Mouse (Mus musculus): ENCODE results near the gene Hic2. TPM values are rescaled to one million over a fixed set of nuclear protein-coding genes. Genes with fewer than 3 reads are reported as not detected.

Hic2 gene
- polyA plus RNA-seq, 1 experiment from 2014 or later = 4.5 TPM

DNA sequence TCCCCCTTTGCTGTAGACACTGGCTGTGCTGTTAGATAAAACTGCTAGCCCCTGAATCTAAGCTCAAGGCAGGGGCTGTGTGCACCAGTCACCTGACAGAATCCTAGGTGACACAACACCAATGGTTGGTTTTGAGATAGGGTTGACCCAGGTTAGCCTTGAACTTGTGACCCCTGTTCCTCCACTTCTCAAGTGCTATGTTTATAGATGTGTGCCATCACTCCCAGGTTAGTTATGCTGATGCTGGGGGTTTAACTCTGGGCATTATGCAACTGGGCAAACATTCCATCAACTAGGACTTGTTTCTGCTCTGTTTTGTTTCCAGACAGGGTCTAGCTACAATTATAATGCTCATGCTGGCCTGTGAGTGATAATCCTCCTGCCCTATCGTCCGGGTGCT, 53.7 kb downstream of the Hic2 start:
- peaks cover 49% of the 10 kb centered on the region for H3K36me3 ChIP-seq
- no peak overlapping the region for H3K4me2 ChIP-seq
- H3K9ac ChIP-seq = no peak overlapping the region
- ATAC-seq (ENCODE audit: insufficient read depth, low FRiP score, low read depth) = no peak
- H3K4me1 ChIP-seq = no peaks in the 10 kb centered on the region
- H3K27ac ChIP-seq = no peak overlapping the region
- H3K9me3 ChIP-seq = no peaks in the 10 kb centered on the region
- no peaks in the 10 kb centered on the region for H3K27me3 ChIP-seq (replicated peaks)
- WGBS = 84% methylated on average over 2 of the region's 2 CpGs
- no peak overlapping the region for H3K4me3 ChIP-seq (replicated peaks)

DNA sequence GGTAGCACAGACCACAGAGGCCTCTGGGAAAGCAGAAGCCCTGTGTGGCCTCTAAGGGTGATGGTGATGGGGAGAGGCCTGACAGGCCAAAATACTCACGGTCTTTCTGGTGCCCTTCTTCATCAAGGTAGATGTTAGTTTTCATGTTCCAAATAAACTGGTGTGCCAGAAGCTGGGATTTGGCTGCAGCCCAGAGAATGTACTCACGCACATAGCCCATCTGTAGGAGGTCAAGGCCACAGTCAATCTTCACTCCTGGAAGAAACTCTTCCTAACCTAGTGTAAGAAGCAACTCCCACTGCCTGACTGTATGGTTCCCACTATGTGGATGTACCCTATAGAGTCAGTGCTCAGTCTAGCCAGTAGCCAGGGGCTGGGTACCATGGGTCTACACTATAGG, 57.6 kb downstream of the Hic2 start:
- H3K27me3 ChIP-seq (replicated peaks) = no peaks in the 10 kb centered on the region
- H3K4me3 ChIP-seq (replicated peaks) = no peak overlapping the region
- WGBS = 80% methylated on average over 2 of the region's 2 CpGs
- no peaks in the 10 kb centered on the region for H3K9me3 ChIP-seq
- no peak overlapping the region for H3K27ac ChIP-seq
- H3K36me3 ChIP-seq = peaks cover 34% of the 10 kb centered on the region; the same call in 1 of the 2 replicates
- ATAC-seq (ENCODE audit: insufficient read depth, low FRiP score, low read depth) = no peak
- no peaks in the 10 kb centered on the region for H3K4me1 ChIP-seq
- H3K9ac ChIP-seq = no peak overlapping the region
- no peak overlapping the region for H3K4me2 ChIP-seq

DNA sequence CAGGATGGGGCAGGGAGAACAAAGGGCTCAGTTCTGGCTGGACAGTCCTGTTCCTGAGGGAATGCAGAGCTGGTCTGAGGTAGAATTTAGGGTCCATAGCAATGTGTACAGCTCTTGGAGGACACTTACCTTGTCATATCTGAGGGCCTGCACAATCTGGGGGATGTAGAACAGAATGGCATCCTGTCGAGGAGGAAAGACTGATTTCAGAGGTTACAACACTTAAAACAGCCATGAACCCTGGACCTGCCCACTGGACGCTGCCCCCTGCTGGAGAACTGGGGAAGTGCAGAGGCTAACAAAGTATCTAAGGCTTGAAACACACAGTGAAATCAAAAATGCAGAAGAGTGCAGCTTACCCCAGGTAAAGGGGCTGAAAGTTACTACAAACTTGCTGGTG, 59.4 kb downstream of the Hic2 start:
- Histone ChIP-seq H3K4me2 (no peak overlapping the region), H3K4me3 (replicated peaks) (no peak overlapping the region), H3K4me1 (no peaks in the 10 kb centered on the region), H3K36me3 (peaks cover 40% of the 10 kb centered on the region), H3K9me3 (no peaks in the 10 kb centered on the region), H3K9ac (no peak overlapping the region), H3K27ac (no peak overlapping the region), H3K27me3 (replicated peaks) (no peaks in the 10 kb centered on the region)
- WGBS = 6% methylated on average over 2 of the region's 2 CpGs
- ATAC-seq (ENCODE audit: insufficient read depth, low FRiP score, low read depth) = no peak

DNA sequence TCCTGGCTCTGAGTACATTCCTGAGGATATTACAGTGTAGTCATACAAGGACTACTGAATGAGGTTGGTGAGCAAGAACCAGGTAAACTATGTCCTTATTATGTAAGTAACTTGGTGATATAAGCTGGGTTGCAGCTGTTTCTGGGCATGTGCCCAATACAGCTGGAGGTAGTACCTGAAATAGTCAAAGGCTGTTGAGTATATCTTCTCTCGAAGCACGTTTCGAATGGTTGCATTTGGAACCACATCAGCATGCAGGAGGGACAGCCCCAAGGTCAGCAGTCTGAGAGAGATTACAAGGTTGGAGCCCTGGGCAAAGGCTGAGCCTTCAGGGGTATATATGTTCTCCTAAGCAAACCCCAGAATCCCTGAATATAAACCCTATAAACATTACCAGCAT, 67.4 kb downstream of the Hic2 start:
- H3K4me2 ChIP-seq = no peak overlapping the region
- no peaks in the 10 kb centered on the region for H3K4me1 ChIP-seq
- H3K9ac ChIP-seq = no peak overlapping the region
- H3K27ac ChIP-seq = no peak overlapping the region
- no peaks in the 10 kb centered on the region for H3K9me3 ChIP-seq
- peaks cover 30% of the 10 kb centered on the region for H3K36me3 ChIP-seq
- H3K27me3 ChIP-seq (replicated peaks) = no peaks in the 10 kb centered on the region
- no peak overlapping the region for H3K4me3 ChIP-seq (replicated peaks)
- no peak for ATAC-seq (ENCODE audit: insufficient read depth, low FRiP score, low read depth)
- 92% methylated on average over 3 of the region's 3 CpGs for WGBS

DNA sequence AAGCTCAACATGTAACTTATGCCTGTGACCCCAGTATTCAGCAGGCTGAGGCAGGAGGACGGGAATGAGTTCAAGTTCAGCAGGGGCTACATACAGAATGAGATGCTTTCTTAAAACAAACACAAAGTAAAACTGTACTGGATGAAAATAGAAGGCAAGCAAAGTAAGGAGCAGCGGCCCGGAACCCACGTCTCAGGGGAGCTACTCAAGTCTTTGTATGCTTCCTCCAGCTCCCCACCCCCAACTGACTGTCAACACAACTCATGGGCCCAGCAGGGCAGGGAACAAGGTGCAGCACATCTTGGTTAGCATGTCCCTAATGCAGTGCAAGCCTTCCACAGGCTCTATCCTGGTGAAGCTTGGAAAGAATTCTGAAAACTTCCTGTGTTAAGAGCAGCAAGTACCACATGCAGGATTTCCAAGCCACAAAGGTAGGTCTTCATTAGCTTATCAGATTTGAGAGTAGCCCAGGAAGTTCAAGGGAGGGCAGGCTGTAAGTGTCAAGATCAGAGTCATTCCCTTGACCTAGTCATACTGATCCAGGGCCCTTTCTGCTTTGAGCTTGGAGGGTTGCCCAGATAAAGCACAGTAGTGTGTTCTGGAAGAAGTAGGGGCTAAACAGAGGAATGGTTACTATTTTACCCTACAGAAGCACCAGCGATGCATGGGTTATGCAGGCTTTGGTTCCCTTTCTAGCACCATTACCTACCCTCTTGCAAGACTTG, 70.3 kb downstream of the Hic2 start:
- Histone ChIP-seq H3K4me3 (replicated peaks) (no peak overlapping the region), H3K4me1 (no peaks in the 10 kb centered on the region), H3K9ac (no peak overlapping the region), H3K27me3 (replicated peaks) (no peaks in the 10 kb centered on the region), H3K9me3 (no peaks in the 10 kb centered on the region), H3K4me2 (no peak overlapping the region), H3K36me3 (peaks cover 25% of the 10 kb centered on the region; the same call in 1 of the 2 replicates), H3K27ac (no peak overlapping the region)
- 89% methylated on average over 5 of the region's 5 CpGs for WGBS
- ATAC-seq (ENCODE audit: insufficient read depth, low FRiP score, low read depth) = no peak

DNA sequence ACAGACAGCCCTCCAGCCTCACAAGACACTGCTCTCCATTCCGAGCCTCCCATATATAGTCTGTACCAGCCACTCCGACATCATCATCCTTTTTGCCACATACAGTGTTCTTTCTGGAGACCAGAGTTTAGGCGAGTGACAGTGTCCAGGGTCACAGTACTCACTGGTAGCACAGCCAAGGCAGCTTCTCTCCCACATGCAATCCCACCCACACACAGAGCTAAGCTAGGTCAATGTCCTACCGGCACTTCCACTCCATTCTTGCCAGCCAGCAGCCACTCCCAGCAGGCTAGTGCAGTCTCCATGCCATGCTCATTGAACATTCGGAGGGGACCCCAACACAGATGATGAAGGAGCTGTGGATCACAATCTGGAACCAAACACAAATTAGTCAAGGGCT, 74.1 kb downstream of the Hic2 start:
- no peak for ATAC-seq (ENCODE audit: insufficient read depth, low FRiP score, low read depth)
- Histone ChIP-seq H3K4me3 (replicated peaks) (no peak overlapping the region), H3K27me3 (replicated peaks) (no peaks in the 10 kb centered on the region), H3K9ac (no peak overlapping the region), H3K4me1 (no peaks in the 10 kb centered on the region), H3K36me3 (peaks cover 38% of the 10 kb centered on the region), H3K9me3 (no peaks in the 10 kb centered on the region), H3K4me2 (no peak overlapping the region), H3K27ac (no peak overlapping the region)
- 86% methylated on average over 5 of the region's 5 CpGs for WGBS

DNA sequence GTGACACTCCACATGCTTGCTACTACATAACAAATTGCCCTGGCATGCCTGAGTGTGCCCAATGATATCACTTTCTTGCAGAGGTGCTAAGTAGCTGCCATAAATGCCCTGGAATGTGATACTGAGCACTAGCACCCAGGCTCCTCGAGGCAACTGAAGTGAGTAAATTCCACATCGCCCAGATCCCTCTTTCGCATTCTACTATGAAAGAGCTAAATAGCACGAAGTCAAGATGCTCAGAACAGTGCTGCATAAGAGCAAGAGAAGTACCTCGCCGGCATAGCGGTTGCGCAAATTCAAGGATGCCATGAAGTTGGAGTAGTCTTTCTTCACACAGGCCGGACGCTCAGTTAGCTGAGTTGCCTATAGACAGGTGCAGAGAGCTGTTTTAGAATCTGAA, 75.7 kb downstream of the Hic2 start:
- WGBS = 95% methylated on average over 10 of the region's 10 CpGs
- ATAC-seq (ENCODE audit: insufficient read depth, low FRiP score, low read depth) = no peak
- H3K4me2 ChIP-seq = no peak overlapping the region

DNA sequence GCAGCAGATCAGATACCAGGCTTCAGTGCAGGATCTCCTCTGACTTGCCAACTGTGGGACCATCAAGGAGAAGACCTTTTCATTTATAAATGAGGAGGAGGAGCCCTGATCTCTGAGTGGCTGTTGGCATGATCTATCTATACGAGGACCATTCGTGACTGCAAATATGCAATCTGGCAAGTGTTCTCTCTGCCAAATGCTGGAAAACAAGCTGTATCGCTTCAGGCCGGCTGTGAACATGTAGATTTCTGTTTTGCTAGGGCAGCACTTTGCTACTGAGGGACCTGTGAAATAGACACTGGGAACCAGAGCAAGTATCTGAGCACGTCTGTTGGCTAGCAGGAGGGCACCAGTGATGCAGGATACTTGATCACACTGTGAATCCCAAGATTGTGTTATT, 79.2 kb downstream of the Hic2 start:
- Histone ChIP-seq H3K4me2 (no peak overlapping the region), H3K4me1 (no peaks in the 10 kb centered on the region), H3K9ac (no peak overlapping the region), H3K27ac (no peak overlapping the region), H3K27me3 (replicated peaks) (no peaks in the 10 kb centered on the region), H3K9me3 (no peaks in the 10 kb centered on the region), H3K4me3 (replicated peaks) (no peak overlapping the region), H3K36me3 (peaks cover 56% of the 10 kb centered on the region)
- 91% methylated on average over 5 of the region's 5 CpGs for WGBS
- ATAC-seq (ENCODE audit: insufficient read depth, low FRiP score, low read depth) = no peak

More for the DNA sequence above, 75.7 kb downstream of the Hic2 start:
- no peaks in the 10 kb centered on the region for H3K27me3 ChIP-seq (replicated peaks)
- no peak overlapping the region for H3K4me3 ChIP-seq (replicated peaks)
- H3K36me3 ChIP-seq = peaks cover 37% of the 10 kb centered on the region
- H3K4me1 ChIP-seq = no peaks in the 10 kb centered on the region
- no peaks in the 10 kb centered on the region for H3K9me3 ChIP-seq
- no peak overlapping the region for H3K27ac ChIP-seq
- no peak overlapping the region for H3K9ac ChIP-seq

Other genes starting within 250 kb of the Hic2 start
- gene Ypel1, start 163.9 kb upstream of the Hic2 start, polyA plus RNA-seq (2015; fragmentation: Nextera tagmentation; extraction: Ambion mirVana) = 16.9 and 20.7 TPM in 2 replicates
- 118 and 131 TPM in 2 replicates for gene Ppil2, start 122.3 kb upstream of the Hic2 start, polyA plus RNA-seq (2015; fragmentation: Nextera tagmentation; extraction: Ambion mirVana)
- gene 2610318N02Rik, start 108.4 kb upstream of the Hic2 start, polyA plus RNA-seq (2015; fragmentation: Nextera tagmentation; extraction: Ambion mirVana) = 23.5 and 34.5 TPM in 2 replicates
- gene Sdf2l1, start 101.2 kb upstream of the Hic2 start, polyA plus RNA-seq (2015; fragmentation: Nextera tagmentation; extraction: Ambion mirVana) = 156 and 180 TPM in 2 replicates
- 20.2 and 22.4 TPM in 2 replicates for gene Ydjc, start 89.0 kb upstream of the Hic2 start, polyA plus RNA-seq (2015; fragmentation: Nextera tagmentation; extraction: Ambion mirVana)
- gene Ccdc116, start 86.3 kb upstream of the Hic2 start, polyA plus RNA-seq (2015; fragmentation: Nextera tagmentation; extraction: Ambion mirVana) = 1.5 and 1.9 TPM in 2 replicates
- gene Ube2l3, start 30.9 kb upstream of the Hic2 start, polyA plus RNA-seq (2015; fragmentation: Nextera tagmentation; extraction: Ambion mirVana) = 314 and 339 TPM in 2 replicates
- 0.39 and 0.57 TPM in 2 replicates for gene Rimbp3, start 25.0 kb upstream of the Hic2 start, polyA plus RNA-seq (2015; fragmentation: Nextera tagmentation; extraction: Ambion mirVana)
- gene Tmem191c, start 42.5 kb downstream of the Hic2 start, polyA plus RNA-seq (2015; fragmentation: Nextera tagmentation; extraction: Ambion mirVana) = 18.2 and 19.2 TPM in 2 replicates
- 5.8 and 12.9 TPM in 2 replicates for gene Serpind1, start 97.8 kb downstream of the Hic2 start, polyA plus RNA-seq (2015; fragmentation: Nextera tagmentation; extraction: Ambion mirVana)
- 14.4 and 16.1 TPM in 2 replicates for gene Snap29, start 172.4 kb downstream of the Hic2 start, polyA plus RNA-seq (2015; fragmentation: Nextera tagmentation; extraction: Ambion mirVana)
- 28.1 and 28.4 TPM in 2 replicates for gene Pi4ka, start 172.7 kb downstream of the Hic2 start, polyA plus RNA-seq (2015; fragmentation: Nextera tagmentation; extraction: Ambion mirVana)
- gene Crkl, start 218.4 kb downstream of the Hic2 start, polyA plus RNA-seq (2015; fragmentation: Nextera tagmentation; extraction: Ambion mirVana) = 55.1 and 56.0 TPM in 2 replicates

Data from stomach, embryonic 15.5 days (tissue).